Mouse (Mus musculus) forebrain, embryonic 10.5 days (tissue): ENCODE results near the gene Atg101. TPM values are rescaled to one million over a fixed set of nuclear protein-coding genes. Genes with fewer than 3 reads are reported as not detected.

Experiments
- DNase-seq: peaks from one replicate; pipeline ENCODE4 v3.0.0-alpha.2; 2017; ENCODE audit warnings: low spot score; ENCODE audit errors: extremely low spot score
- H3K27ac ChIP-seq: fragments of 300-500 bp; sonication (generic); 2 replicates; pipeline ENCODE4 v1.5.1; 2016; ENCODE audit warnings: mild to moderate bottlenecking
- H3K27me3 ChIP-seq: fragments of 300-500 bp; sonication (generic); 2 replicates; pipeline ENCODE4 v1.6.1; 2016; ENCODE audit warnings: mild to moderate bottlenecking; ENCODE audit not compliant: poor library complexity, severe bottlenecking
- H3K36me3 ChIP-seq: fragments of 300-500 bp; sonication (generic); replicated peaks from 2 replicates; pipeline ENCODE4 v1.6.1; 2016; ENCODE audit warnings: mild to moderate bottlenecking, moderate library complexity
- H3K4me1 ChIP-seq: fragments of 300-500 bp; sonication (generic); 2 replicates; pipeline ENCODE4 v1.6.1; 2016
- H3K4me3 ChIP-seq: fragments of 300-500 bp; sonication (generic); 2 replicates; pipeline ENCODE4 v1.5.1; 2016; ENCODE audit warnings: mild to moderate bottlenecking, moderate library complexity
- H3K9me3 ChIP-seq: fragments of 300-500 bp; sonication (generic); 2 replicates; pipeline ENCODE4 v1.6.1; 2016; ENCODE audit warnings: mild to moderate bottlenecking, moderate library complexity
- WGBS: fragments of 180-500 bp; shearing (Covaris S2); methylation state at CpG from one replicate; pipeline ENCODE4 v1.1.7; 2016; 5-methylcytosine and 5-hydroxymethylcytosine counted together
- polyA plus RNA-seq: library from polyadenylated mRNA; unstranded; fragments of >200 nt; fragmentation: Nextera tagmentation; extraction: Ambion mirVana; gene quantifications from 2 replicates; pipeline ENCODE4 v1.2.1, GENCODE M21; 2016

The Atg101 gene
- polyA plus RNA-seq, 1 experiment from 2014 or later = 77.8 TPM

DNA sequence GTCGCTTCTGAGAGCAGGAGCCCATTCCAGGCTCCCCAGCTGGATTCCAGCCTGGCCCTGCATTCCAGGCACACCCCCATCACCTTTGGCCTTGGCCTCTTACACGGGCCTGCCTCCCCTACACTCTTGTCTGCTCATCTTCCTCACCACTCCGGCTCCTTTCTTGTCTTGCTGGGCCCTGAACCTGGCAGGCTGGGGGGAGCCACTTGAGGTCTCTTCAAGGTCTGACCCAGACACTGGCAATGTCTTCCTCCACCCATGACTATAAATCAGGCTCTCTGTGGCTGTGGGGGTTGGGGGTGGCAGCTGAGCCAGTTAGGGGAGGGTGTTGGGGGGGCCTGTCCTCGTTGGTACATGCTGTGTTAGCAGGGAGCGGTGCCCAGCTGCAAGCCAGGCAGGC is 5.5 kb upstream of the Atg101 start:
- Histone ChIP-seq H3K9me3 (no peaks in the 10 kb centered on the region), H3K27ac (peak overlapping the region; percentile 86), H3K4me1 (peaks cover 44% of the 10 kb centered on the region), H3K4me3 (no peak overlapping the region), H3K27me3 (no peaks in the 10 kb centered on the region), H3K36me3 (peaks cover 9% of the 10 kb centered on the region)
- DNase-seq = no peak
- 65% methylated on average over 5 of the region's 5 CpGs for WGBS

DNA sequence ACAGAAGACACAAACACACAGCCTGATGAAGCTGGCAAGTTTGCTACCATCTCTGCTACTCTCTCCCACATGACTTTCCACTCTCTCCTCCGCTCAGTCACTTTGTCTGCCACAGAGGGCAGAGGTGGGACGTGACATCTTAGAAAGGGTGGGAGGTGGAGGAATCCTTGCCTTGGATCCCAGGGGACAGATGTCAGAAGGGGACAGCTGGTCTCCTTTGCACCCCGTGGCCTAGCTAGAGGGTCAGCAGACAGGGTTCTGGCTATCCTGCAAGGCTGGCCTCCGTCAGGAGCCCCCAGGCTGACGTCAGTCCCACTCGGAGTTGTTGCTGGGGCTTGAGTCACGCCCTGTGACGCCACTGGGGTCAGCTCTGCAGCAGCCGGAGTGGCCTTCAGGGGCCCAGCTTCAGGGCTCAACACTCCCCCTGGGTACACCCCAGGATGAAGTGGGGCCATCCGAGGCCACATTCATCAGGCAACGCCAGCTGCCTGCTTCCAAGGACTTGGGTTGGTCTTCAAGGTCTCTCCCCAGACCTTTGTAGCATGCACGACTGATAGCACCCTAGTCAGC is 4.6 kb upstream of the Atg101 start:
- 77% methylated on average over 12 of the region's 12 CpGs for WGBS
- H3K4me3 ChIP-seq = no peak overlapping the region
- H3K36me3 ChIP-seq = no peaks in the 10 kb centered on the region
- H3K27me3 ChIP-seq = no peaks in the 10 kb centered on the region
- H3K9me3 ChIP-seq = no peaks in the 10 kb centered on the region
- peaks cover 47% of the 10 kb centered on the region for H3K4me1 ChIP-seq
- DNase-seq = no peak
- H3K27ac ChIP-seq = peak overlapping the region; percentile 27

DNA sequence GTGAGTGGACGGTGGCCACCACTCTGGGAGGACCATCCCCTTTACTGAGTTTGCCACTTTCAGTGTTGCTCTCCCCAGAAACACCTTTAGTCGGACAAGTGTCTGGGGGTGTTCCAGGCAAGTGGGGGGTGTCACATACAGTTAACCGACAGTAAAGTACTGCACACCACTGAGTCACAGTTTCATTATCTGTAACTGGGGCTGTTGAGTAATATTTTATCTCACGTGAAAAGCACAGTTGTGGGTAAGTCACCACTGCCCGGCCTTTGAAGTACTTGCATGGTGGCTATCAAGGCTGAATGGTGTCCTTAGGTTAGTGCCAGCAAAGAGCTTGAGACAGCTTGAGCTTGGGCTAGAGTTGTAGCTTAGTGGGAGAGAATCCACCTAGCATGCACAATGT is 1.6 kb upstream of the Atg101 start:
- Histone ChIP-seq H3K4me1 (peaks cover 49% of the 10 kb centered on the region), H3K36me3 (peaks cover 13% of the 10 kb centered on the region), H3K4me3 (no peak overlapping the region), H3K27me3 (no peaks in the 10 kb centered on the region), H3K9me3 (no peaks in the 10 kb centered on the region), H3K27ac (peak overlapping the region; percentile 95; the same call in 1 of the 2 replicates)
- DNase-seq = no peak
- WGBS = 83% methylated on average over 5 of the region's 5 CpGs

DNA sequence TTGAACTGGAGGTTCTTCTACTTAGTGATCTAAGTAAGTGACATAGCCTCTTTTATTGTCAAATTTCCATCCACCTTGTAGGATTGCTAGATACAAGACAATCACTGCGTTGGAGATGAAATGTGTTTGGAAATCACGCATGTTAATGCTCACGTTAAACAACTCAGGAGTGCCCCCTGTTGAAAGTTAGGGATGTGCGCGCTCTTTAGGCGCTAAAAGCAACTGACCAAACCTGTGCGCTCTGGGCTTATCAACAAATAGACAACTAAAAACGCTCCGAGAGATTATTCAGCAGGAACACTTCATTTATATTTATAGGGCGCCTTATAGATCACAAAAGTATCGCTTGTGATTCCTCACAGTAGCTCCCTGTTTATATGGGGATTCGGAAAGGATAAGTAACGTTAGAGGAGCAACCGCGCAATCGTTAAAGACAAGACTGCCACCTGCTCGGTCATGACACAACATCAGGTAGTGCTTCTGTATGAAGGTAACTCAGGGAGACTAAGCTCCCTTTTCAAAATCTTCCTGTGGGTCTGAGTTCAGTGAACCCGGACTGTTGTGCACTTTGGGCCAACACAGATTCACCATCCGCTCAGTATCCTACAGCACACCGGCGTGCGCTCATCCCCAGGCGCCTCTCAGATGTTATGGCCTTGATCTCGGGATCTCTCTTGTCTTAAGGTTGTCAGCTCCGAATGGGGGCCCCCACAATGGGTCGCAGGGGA is 725 bp upstream of the Atg101 start:
- H3K27me3 ChIP-seq = no peaks in the 10 kb centered on the region
- H3K36me3 ChIP-seq = peaks cover 22% of the 10 kb centered on the region
- peaks cover 40% of the 10 kb centered on the region for H3K4me1 ChIP-seq
- DNase-seq = peak; percentile 53
- peak overlapping the region; percentile 95 for H3K27ac ChIP-seq
- WGBS = 2% methylated on average over 26 of the region's 26 CpGs
- H3K9me3 ChIP-seq = no peaks in the 10 kb centered on the region
- peak overlapping the region; percentile 83 for H3K4me3 ChIP-seq

DNA sequence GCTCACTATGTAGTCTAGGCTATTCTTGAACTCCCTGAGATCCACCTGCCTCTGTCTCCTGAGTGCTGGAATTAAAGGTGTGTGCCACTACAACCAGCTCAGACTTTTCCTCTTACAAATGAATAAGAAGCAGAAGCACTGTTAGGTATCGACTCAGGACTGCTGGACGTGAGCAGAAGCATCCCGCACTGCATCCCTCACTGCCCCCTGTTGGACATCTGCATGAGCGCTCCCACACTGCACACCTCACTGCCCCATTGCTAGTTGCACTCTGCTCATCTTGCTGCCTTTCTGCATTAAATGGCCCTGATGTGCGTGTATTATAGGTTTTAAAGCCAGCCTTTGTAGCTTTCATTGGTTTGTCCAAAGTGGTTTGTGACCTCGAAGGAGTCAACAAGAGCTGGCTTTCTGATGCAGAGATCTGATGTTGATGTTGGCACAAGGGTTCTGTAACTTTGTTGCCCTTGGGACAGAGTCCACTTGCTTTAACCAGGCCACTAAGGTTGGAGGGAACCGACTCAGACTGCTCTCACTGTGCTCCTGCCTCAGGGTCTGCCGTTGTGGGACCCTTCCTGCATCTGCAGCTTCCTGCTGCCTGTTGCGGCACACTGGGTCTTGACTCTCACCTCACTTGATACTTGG is 2.2 kb downstream of the Atg101 start:
- Histone ChIP-seq H3K4me3 (no peak overlapping the region), H3K27me3 (no peaks in the 10 kb centered on the region), H3K27ac (no peak overlapping the region), H3K4me1 (peaks cover 26% of the 10 kb centered on the region), H3K9me3 (no peaks in the 10 kb centered on the region), H3K36me3 (peaks cover 51% of the 10 kb centered on the region)
- no peak for DNase-seq
- WGBS = 69% methylated on average over 9 of the region's 9 CpGs

DNA sequence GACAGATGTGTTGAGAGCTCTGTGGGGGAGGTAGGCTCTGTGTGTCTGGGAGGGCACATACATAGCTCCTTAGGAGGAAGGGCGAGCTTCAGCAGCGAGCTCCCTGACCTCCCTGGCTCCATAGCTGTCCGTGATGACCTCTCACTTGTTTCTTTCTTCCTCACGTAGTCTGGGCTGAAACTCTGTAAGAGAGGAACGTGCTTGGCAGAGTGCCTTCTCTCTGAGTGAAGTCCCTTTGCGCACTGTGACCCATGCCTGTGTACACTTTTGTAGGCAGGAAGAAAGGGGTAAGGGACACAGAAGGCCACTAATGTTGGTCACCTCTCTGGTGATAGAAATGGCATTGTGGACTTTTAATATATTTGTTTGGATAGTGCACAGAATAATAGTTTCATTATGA is 3.3 kb downstream of the Atg101 start:
- Histone ChIP-seq H3K36me3 (peaks cover 60% of the 10 kb centered on the region), H3K27me3 (no peaks in the 10 kb centered on the region), H3K4me3 (no peak overlapping the region), H3K9me3 (no peaks in the 10 kb centered on the region), H3K27ac (no peak overlapping the region), H3K4me1 (peaks cover 26% of the 10 kb centered on the region)
- DNase-seq = no peak
- 95% methylated on average over 6 of the region's 6 CpGs for WGBS

DNA sequence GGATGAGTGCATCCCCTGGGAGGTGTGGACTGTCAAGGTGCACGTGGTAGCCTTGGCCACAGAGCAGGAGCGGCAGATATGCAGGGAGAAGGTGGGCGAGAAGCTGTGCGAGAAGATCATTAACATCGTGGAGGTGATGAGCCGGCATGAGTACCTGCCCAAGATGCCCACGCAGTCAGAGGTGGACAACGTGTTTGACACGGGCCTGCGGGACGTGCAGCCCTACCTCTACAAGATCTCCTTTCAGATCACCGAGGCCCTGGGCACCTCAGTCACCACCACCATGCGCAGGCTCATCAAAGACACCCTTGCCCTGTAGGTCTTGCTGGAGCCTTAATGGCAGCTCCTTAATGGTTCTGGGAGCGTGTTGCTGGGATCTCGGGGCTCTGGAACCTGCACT is 6.3 kb downstream of the Atg101 start:
- H3K27ac ChIP-seq = no peak overlapping the region
- DNase-seq = no peak
- WGBS = 96% methylated on average over 15 of the region's 15 CpGs
- H3K4me1 ChIP-seq = peaks cover 13% of the 10 kb centered on the region
- peaks cover 60% of the 10 kb centered on the region for H3K36me3 ChIP-seq
- H3K4me3 ChIP-seq = no peak overlapping the region
- H3K9me3 ChIP-seq = no peaks in the 10 kb centered on the region
- no peaks in the 10 kb centered on the region for H3K27me3 ChIP-seq

DNA sequence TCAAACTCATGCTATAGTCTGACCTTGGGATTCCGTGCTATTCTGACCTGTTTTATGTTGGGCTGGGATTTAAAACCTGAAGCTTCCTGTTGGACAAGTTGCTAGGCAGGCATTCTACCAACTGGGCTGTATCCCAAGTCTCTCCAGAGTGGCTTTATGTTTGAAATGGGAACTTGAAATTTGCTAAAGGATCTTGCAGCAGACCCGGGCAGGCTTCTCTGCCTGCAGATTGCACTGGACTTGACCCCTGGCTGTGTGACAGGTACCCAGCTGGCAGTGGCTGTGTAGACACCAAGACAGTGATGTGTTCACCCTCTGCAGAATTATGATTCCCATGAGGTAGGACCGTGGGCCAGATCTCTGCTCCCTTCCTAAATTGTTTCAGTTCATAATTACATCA is 7.9 kb downstream of the Atg101 start:
- no peak for DNase-seq
- Histone ChIP-seq H3K9me3 (no peaks in the 10 kb centered on the region), H3K4me3 (no peak overlapping the region), H3K27me3 (no peaks in the 10 kb centered on the region), H3K4me1 (peaks cover 6% of the 10 kb centered on the region; the same call in 1 of the 2 replicates), H3K36me3 (peaks cover 52% of the 10 kb centered on the region), H3K27ac (no peak overlapping the region)
- WGBS = 88% methylated on average over 3 of the region's 3 CpGs

DNA sequence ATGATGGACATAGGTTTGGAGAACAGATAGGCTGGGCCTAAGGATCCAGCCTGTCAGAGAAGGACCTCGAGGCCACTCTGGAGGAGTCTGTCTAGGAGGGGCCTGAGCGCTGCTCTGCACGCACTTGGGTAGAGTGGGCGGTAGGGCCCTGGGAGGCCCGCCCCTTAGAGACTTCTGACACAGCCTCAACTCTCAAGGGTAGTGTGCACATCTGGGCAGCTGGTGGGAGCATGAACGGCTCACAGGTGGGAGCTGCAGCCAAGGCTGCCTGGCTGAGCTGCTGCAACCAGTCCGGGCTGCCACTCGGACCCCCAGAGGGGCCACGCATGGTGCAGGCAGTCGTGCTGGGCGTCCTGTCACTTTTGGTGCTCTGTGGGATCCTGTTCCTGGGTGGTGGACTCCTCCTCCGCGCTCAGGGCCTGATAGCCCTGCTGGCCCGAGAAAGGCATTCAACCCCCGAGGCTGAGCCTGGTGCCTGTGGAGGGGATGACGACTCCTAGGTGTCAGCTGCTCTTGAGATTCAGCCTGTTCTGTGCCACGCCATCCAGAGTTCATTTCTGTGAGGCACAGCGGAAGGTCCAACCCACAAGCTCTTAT is 9.1 kb downstream of the Atg101 start, which contains the start of gene 6030408B16Rik:
TSS of gene 6030408B16Rik (plus strand) at position 188 of the 597 bp plus-strand sequence.
- Histone ChIP-seq H3K4me3 (no peak within 1 kb of the TSS), H3K9me3 (no peaks in the 10 kb centered on the region), H3K36me3 (peaks cover 40% of the 10 kb centered on the region), H3K27ac (peak within 1 kb of the TSS; percentile 12; the same call in 1 of the 2 replicates), H3K27me3 (no peaks in the 10 kb centered on the region), H3K4me1 (peaks cover 9% of the 10 kb centered on the region)
- no peak for DNase-seq
- 62% methylated on average over 18 of the region's 18 CpGs for WGBS

DNA sequence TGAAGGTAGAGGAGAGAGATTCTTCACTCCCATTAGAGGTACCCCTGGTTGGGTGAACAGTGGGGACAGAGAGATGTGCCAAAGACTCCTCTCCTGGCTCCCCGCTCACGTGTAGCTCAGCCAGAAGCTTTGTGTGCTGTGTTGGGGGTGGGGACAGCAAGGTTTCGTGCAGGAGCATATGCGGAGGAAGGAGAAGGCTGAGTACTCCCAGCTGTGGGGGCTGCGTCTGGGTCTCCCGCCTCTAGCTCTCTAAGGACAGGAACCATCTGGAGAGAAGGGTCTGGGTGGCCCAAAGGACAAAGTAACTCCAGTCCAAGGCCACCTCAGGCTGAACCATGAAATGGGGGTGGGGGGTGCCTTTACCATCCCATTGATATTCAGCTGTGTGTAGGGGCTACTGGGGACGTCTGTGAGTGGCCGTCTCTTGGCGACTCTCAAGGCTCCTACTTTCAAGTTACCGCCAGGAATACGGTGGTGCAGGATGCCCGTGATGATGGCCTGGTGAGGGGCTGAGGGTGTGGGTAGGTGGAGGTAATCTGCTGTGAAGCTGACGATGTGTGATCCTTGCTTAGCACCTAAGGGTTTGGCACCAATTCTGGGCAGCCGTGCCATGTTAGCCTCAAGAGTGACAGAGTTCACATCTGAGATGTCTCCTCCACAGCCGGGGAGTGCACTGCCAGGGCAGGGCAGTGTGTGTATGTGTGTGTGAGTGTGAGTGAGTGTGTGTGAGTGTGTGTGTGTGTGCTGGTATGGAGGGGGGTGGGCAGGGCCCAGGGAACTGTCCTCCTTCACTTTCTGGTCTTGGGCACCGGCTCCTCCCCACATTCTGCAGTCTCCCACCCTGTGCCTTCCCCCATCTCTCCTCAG is 10.2 kb downstream of the Atg101 start:
- no peak for DNase-seq
- Histone ChIP-seq H3K27me3 (no peaks in the 10 kb centered on the region), H3K9me3 (no peaks in the 10 kb centered on the region), H3K27ac (0 out of 2 replicates have a peak overlapping the region, but pooled peaks have one; percentile 12), H3K4me1 (peaks cover 16% of the 10 kb centered on the region), H3K36me3 (peaks cover 29% of the 10 kb centered on the region), H3K4me3 (no peak overlapping the region)
- 71% methylated on average over 16 of the region's 16 CpGs for WGBS

DNA sequence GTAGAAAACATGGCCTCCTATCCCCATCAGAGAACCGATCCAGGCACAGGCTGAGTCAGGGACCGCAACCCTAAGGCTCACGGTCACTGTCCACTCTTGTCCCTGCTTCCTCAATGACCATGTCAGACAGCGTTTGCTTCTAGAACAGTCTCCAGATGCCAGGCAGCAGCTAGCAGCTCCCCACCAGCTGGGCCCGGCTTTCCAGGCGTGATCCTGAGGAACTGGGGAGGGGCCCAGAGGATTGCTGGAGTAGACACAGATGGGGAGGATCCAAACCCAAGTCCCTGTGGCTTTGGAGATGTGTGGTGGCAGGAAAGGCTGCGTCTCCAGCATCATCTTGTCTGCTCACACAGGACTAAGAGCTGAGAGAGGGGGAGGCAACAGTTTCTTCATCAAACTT is 11.0 kb downstream of the Atg101 start:
- Histone ChIP-seq H3K27ac (no peak overlapping the region), H3K9me3 (no peaks in the 10 kb centered on the region), H3K27me3 (no peaks in the 10 kb centered on the region), H3K4me1 (peaks cover 16% of the 10 kb centered on the region), H3K36me3 (peaks cover 21% of the 10 kb centered on the region), H3K4me3 (no peak overlapping the region)
- 86% methylated on average over 7 of the region's 7 CpGs for WGBS
- DNase-seq = no peak

DNA sequence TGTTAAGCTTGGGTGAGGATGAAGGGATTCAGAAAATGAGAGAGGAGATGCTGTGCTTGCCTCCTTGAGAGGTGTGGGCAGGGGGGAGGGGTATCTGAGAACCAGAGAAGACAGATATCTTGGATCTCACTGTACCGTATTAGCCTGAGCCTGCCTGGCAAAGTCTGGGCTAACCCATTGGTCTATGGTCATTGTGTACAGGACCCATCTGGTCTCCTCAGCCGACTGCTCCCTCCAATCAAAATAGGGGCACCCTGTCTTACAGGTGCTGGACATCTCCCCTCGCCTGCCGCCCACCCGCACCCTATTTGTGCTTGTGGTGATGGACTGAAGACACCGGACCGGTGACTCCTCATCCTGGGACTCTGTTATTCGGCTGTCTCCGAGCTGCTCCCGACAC is 11.5 kb downstream of the Atg101 start:
- H3K4me1 ChIP-seq = peaks cover 16% of the 10 kb centered on the region
- no peak overlapping the region for H3K27ac ChIP-seq
- H3K36me3 ChIP-seq = peaks cover 16% of the 10 kb centered on the region
- H3K27me3 ChIP-seq = no peaks in the 10 kb centered on the region
- no peak overlapping the region for H3K4me3 ChIP-seq
- DNase-seq = no peak
- 94% methylated on average over 10 of the region's 10 CpGs for WGBS
- no peaks in the 10 kb centered on the region for H3K9me3 ChIP-seq
